Mouse (Mus musculus): Measurements from ENCODE around the gene Atp11a. TPM values are rescaled to one million over a fixed set of nuclear protein-coding genes. Genes with fewer than 3 reads are reported as not detected.
A peak's percentile ranks its signal among the peaks of the same experiment; 100 is the strongest.

Gene Atp11a
- polyA plus RNA-seq, 1 experiment from 2014 or later: 1.0 TPM

GRCm38 (mm10) chr8:12748183-12748582 lies 8.6 kb upstream of the Atp11a start:
- Histone ChIP-seq H3K9ac (ENCODE audit: low read depth, low read length) (no peak overlapping the region), H3K27ac (ENCODE audit: low read length) (no peak overlapping the region), H3K27me3 (ENCODE audit: control insufficient read depth, insufficient read depth, low read depth, low read length) (peaks cover 2% of the 10 kb centered on the region; the same call in 1 of the 2 replicates), H3K4me1 (ENCODE audit: control insufficient read depth, low read depth, low read length) (no peaks in the 10 kb centered on the region), H3K9me3 (replicated peaks; ENCODE audit: control insufficient read depth, low read length) (no peaks in the 10 kb centered on the region), H3K4me3 (ENCODE audit: low read depth, low read length) (no peak overlapping the region), H3K4me2 (ENCODE audit: low read depth, low read length) (no peak overlapping the region), H3K36me3 (ENCODE audit: control insufficient read depth, insufficient read depth) (no peaks in the 10 kb centered on the region)
- ATAC-seq (ENCODE audit: low read depth): no peak
- WGBS (ENCODE audit: insufficient replicate concordance): 75% methylated on average over 3 of the region's 3 CpGs

GRCm38 (mm10) chr8:12749116-12749515 lies 7.7 kb upstream of the Atp11a start:
- 66% methylated on average over 7 of the region's 7 CpGs for WGBS (ENCODE audit: insufficient replicate concordance)
- no peak overlapping the region for H3K27ac ChIP-seq (ENCODE audit: low read length)
- H3K9ac ChIP-seq (ENCODE audit: low read depth, low read length): no peak overlapping the region

GRCm38 (mm10) chr8:12753054-12753453 lies 3.8 kb upstream of the Atp11a start:
- 67% methylated on average over 6 of the region's 6 CpGs for WGBS (ENCODE audit: insufficient replicate concordance)
- no peak overlapping the region for H3K4me3 ChIP-seq (ENCODE audit: low read depth, low read length)
- ATAC-seq (ENCODE audit: low read depth): no peak
- H3K9me3 ChIP-seq (replicated peaks; ENCODE audit: control insufficient read depth, low read length): no peaks in the 10 kb centered on the region
- H3K4me2 ChIP-seq (ENCODE audit: low read depth, low read length): no peak overlapping the region
- H3K4me1 ChIP-seq (ENCODE audit: control insufficient read depth, low read depth, low read length): no peaks in the 10 kb centered on the region; the same call in none of the 2 replicates
- H3K27ac ChIP-seq (ENCODE audit: low read length): no peak overlapping the region
- H3K9ac ChIP-seq (ENCODE audit: low read depth, low read length): no peak overlapping the region
- no peaks in the 10 kb centered on the region for H3K36me3 ChIP-seq (ENCODE audit: control insufficient read depth, insufficient read depth)
- peaks cover 23% of the 10 kb centered on the region for H3K27me3 ChIP-seq (ENCODE audit: control insufficient read depth, insufficient read depth, low read depth, low read length)

More at GRCm38 (mm10) chr8:12749116-12749515, 7.7 kb upstream of the Atp11a start:
- H3K36me3 ChIP-seq (ENCODE audit: control insufficient read depth, insufficient read depth): no peaks in the 10 kb centered on the region
- H3K4me1 ChIP-seq (ENCODE audit: control insufficient read depth, low read depth, low read length): no peaks in the 10 kb centered on the region
- no peak overlapping the region for H3K4me3 ChIP-seq (ENCODE audit: low read depth, low read length)
- peaks cover 2% of the 10 kb centered on the region; the same call in 1 of the 2 replicates for H3K27me3 ChIP-seq (ENCODE audit: control insufficient read depth, insufficient read depth, low read depth, low read length)
- no peak overlapping the region for H3K4me2 ChIP-seq (ENCODE audit: low read depth, low read length)
- no peak for ATAC-seq (ENCODE audit: low read depth)
- no peaks in the 10 kb centered on the region for H3K9me3 ChIP-seq (replicated peaks; ENCODE audit: control insufficient read depth, low read length)

GRCm38 (mm10) chr8:12754115-12754514 lies 2.7 kb upstream of the Atp11a start:
- Histone ChIP-seq H3K9me3 (replicated peaks; ENCODE audit: control insufficient read depth, low read length) (no peaks in the 10 kb centered on the region), H3K4me2 (ENCODE audit: low read depth, low read length) (no peak overlapping the region), H3K27ac (ENCODE audit: low read length) (no peak overlapping the region), H3K4me3 (ENCODE audit: low read depth, low read length) (no peak overlapping the region), H3K9ac (ENCODE audit: low read depth, low read length) (no peak overlapping the region), H3K4me1 (ENCODE audit: control insufficient read depth, low read depth, low read length) (no peaks in the 10 kb centered on the region; the same call in none of the 2 replicates), H3K27me3 (ENCODE audit: control insufficient read depth, insufficient read depth, low read depth, low read length) (peaks cover 27% of the 10 kb centered on the region), H3K36me3 (ENCODE audit: control insufficient read depth, insufficient read depth) (no peaks in the 10 kb centered on the region)
- ATAC-seq (ENCODE audit: low read depth): no peak
- WGBS (ENCODE audit: insufficient replicate concordance): 70% methylated on average over 5 of the region's 5 CpGs

- peaks cover 29% of the 10 kb centered on the region for H3K27me3 ChIP-seq (ENCODE audit: control insufficient read depth, insufficient read depth, low read depth, low read length)
These were observed 1.5 kb upstream of the Atp11a start for GRCm38 (mm10) chr8:12755312-12755711.

GRCm38 (mm10) chr8:12755826-12756225 lies 988 bp upstream of the Atp11a start:
- ATAC-seq (ENCODE audit: low read depth): no peak
- Histone ChIP-seq H3K27me3 (ENCODE audit: control insufficient read depth, insufficient read depth, low read depth, low read length) (peaks cover 27% of the 10 kb centered on the region), H3K9me3 (replicated peaks; ENCODE audit: control insufficient read depth, low read length) (no peaks in the 10 kb centered on the region), H3K4me1 (ENCODE audit: control insufficient read depth, low read depth, low read length) (no peaks in the 10 kb centered on the region; the same call in none of the 2 replicates), H3K4me2 (ENCODE audit: low read depth, low read length) (no peak overlapping the region), H3K27ac (ENCODE audit: low read length) (no peak overlapping the region), H3K9ac (ENCODE audit: low read depth, low read length) (no peak overlapping the region), H3K4me3 (ENCODE audit: low read depth, low read length) (no peak overlapping the region), H3K36me3 (ENCODE audit: control insufficient read depth, insufficient read depth) (no peaks in the 10 kb centered on the region)
- WGBS (ENCODE audit: insufficient replicate concordance): 64% methylated on average over 5 of the region's 5 CpGs

More at GRCm38 (mm10) chr8:12755312-12755711, 1.5 kb upstream of the Atp11a start:
- WGBS (ENCODE audit: insufficient replicate concordance): 40% methylated on average over 2 of the region's 2 CpGs
- H3K27ac ChIP-seq (ENCODE audit: low read length): no peak overlapping the region
- no peak for ATAC-seq (ENCODE audit: low read depth)
- no peaks in the 10 kb centered on the region; the same call in none of the 2 replicates for H3K4me1 ChIP-seq (ENCODE audit: control insufficient read depth, low read depth, low read length)
- H3K9me3 ChIP-seq (replicated peaks; ENCODE audit: control insufficient read depth, low read length): no peaks in the 10 kb centered on the region
- H3K4me2 ChIP-seq (ENCODE audit: low read depth, low read length): no peak overlapping the region
- H3K4me3 ChIP-seq (ENCODE audit: low read depth, low read length): no peak overlapping the region
- no peak overlapping the region for H3K9ac ChIP-seq (ENCODE audit: low read depth, low read length)
- H3K36me3 ChIP-seq (ENCODE audit: control insufficient read depth, insufficient read depth): no peaks in the 10 kb centered on the region

- Histone ChIP-seq H3K27me3 (ENCODE audit: control insufficient read depth, insufficient read depth, low read depth, low read length) (peaks cover 27% of the 10 kb centered on the region), H3K9me3 (replicated peaks; ENCODE audit: control insufficient read depth, low read length) (no peaks in the 10 kb centered on the region), H3K27ac (ENCODE audit: low read length) (no peak overlapping the region), H3K9ac (ENCODE audit: low read depth, low read length) (peak overlapping the region; percentile 59), H3K4me2 (ENCODE audit: low read depth, low read length) (peak overlapping the region; percentile 62), H3K36me3 (ENCODE audit: control insufficient read depth, insufficient read depth) (no peaks in the 10 kb centered on the region), H3K4me3 (ENCODE audit: low read depth, low read length) (peak overlapping the region; percentile 63), H3K4me1 (ENCODE audit: control insufficient read depth, low read depth, low read length) (no peaks in the 10 kb centered on the region; the same call in none of the 2 replicates)
- WGBS (ENCODE audit: insufficient replicate concordance): 4% methylated on average over 60 of the region's 61 CpGs
- ATAC-seq (ENCODE audit: low read depth): 0 out of 2 replicates have a peak, but pooled peaks have one; percentile 11
These were observed 572 bp downstream of the Atp11a start for GRCm38 (mm10) chr8:12757231-12757940.

- Histone ChIP-seq H3K4me2 (ENCODE audit: low read depth, low read length) (no peak overlapping the region), H3K9ac (ENCODE audit: low read depth, low read length) (no peak overlapping the region), H3K27me3 (ENCODE audit: control insufficient read depth, insufficient read depth, low read depth, low read length) (peaks cover 27% of the 10 kb centered on the region), H3K27ac (ENCODE audit: low read length) (no peak overlapping the region), H3K9me3 (replicated peaks; ENCODE audit: control insufficient read depth, low read length) (no peaks in the 10 kb centered on the region), H3K36me3 (ENCODE audit: control insufficient read depth, insufficient read depth) (no peaks in the 10 kb centered on the region), H3K4me1 (ENCODE audit: control insufficient read depth, low read depth, low read length) (no peaks in the 10 kb centered on the region; the same call in none of the 2 replicates), H3K4me3 (ENCODE audit: low read depth, low read length) (no peak overlapping the region)
- ATAC-seq (ENCODE audit: low read depth): no peak
- 65% methylated on average over 3 of the region's 3 CpGs for WGBS (ENCODE audit: insufficient replicate concordance)
These were observed 3.1 kb downstream of the Atp11a start for GRCm38 (mm10) chr8:12759963-12760362.

- 46% methylated on average over 3 of the region's 3 CpGs for WGBS (ENCODE audit: insufficient replicate concordance)
These were observed 5.1 kb downstream of the Atp11a start for GRCm38 (mm10) chr8:12761873-12762272.

More at GRCm38 (mm10) chr8:12761873-12762272, 5.1 kb downstream of the Atp11a start:
- Histone ChIP-seq H3K36me3 (ENCODE audit: control insufficient read depth, insufficient read depth) (no peaks in the 10 kb centered on the region), H3K9me3 (replicated peaks; ENCODE audit: control insufficient read depth, low read length) (no peaks in the 10 kb centered on the region), H3K4me1 (ENCODE audit: control insufficient read depth, low read depth, low read length) (no peaks in the 10 kb centered on the region; the same call in 1 of the 2 replicates), H3K27me3 (ENCODE audit: control insufficient read depth, insufficient read depth, low read depth, low read length) (peaks cover 18% of the 10 kb centered on the region), H3K27ac (ENCODE audit: low read length) (no peak overlapping the region), H3K9ac (ENCODE audit: low read depth, low read length) (no peak overlapping the region), H3K4me2 (ENCODE audit: low read depth, low read length) (no peak overlapping the region), H3K4me3 (ENCODE audit: low read depth, low read length) (no peak overlapping the region)
- no peak for ATAC-seq (ENCODE audit: low read depth)
